Mouse (Mus musculus) midbrain, postnatal 0 days (tissue): ENCODE data around the gene Rnaseh1. TPM values are rescaled to one million over a fixed set of nuclear protein-coding genes. Genes with fewer than 3 reads are reported as not detected.
A peak's percentile ranks its signal among the peaks of the same experiment; 100 is the strongest.

Experiments used
- ATAC-seq: fragments of 200-750 bp; cut with Nextera tagmentation; 2 replicates; pipeline ENCODE4 v1.8.0; 2017; ENCODE audit warnings: moderate number of reproducible peaks, mild to moderate bottlenecking, moderate TSS enrichment, moderate library complexity; ENCODE audit not compliant: low FRiP score
- DNase-seq: peaks from one replicate; pipeline ENCODE4 v3.0.0-alpha.2; 2015; ENCODE audit warnings: low spot score
- H3K27ac ChIP-seq: fragments of 300-500 bp; sonication (generic); 2 replicates; pipeline ENCODE4 v1.5.1; 2014; ENCODE audit warnings: low read depth, mild to moderate bottlenecking, low read length, mixed read lengths
- H3K27me3 ChIP-seq: fragments of 300-500 bp; sonication (generic); 2 replicates; pipeline ENCODE4 v1.6.1; 2014; ENCODE audit warnings: low read length, control low read depth, mixed read lengths; ENCODE audit not compliant: insufficient read depth
- H3K36me3 ChIP-seq: fragments of 300-500 bp; sonication (generic); 2 replicates; pipeline ENCODE4 v1.6.1; 2014; ENCODE audit warnings: low read length, control low read depth, mixed read lengths; ENCODE audit not compliant: insufficient read depth
- H3K4me1 ChIP-seq: fragments of 300-500 bp; sonication (generic); 2 replicates; pipeline ENCODE4 v1.6.1; 2014; ENCODE audit warnings: mild to moderate bottlenecking, control low read depth, antibody characterized with exemption, low read length, mixed read lengths; ENCODE audit not compliant: insufficient read depth
- H3K4me2 ChIP-seq: fragments of 300-500 bp; sonication (generic); 2 replicates; pipeline ENCODE4 v1.6.1; 2014; ENCODE audit warnings: low read depth, mild to moderate bottlenecking, low read length, mixed read lengths; ENCODE audit not compliant: poor library complexity, severe bottlenecking
- H3K4me3 ChIP-seq: fragments of 300-500 bp; sonication (generic); 2 replicates; pipeline ENCODE4 v1.5.1; 2014; ENCODE audit warnings: low read depth, mild to moderate bottlenecking, low read length, moderate library complexity
- H3K9ac ChIP-seq: fragments of 300-500 bp; sonication (generic); replicated peaks from 2 replicates; pipeline ENCODE4 v1.6.1; 2014; ENCODE audit warnings: mild to moderate bottlenecking, low read length, moderate library complexity, mixed read lengths; ENCODE audit not compliant: poor library complexity, severe bottlenecking
- H3K9me3 ChIP-seq: fragments of 300-500 bp; sonication (generic); 2 replicates; pipeline ENCODE4 v1.6.1; 2016; ENCODE audit warnings: low read length, control low read depth
- CTCF ChIP-seq: IDR thresholded peaks from 2 replicates; pipeline ENCODE4 v1.5.1; 2016; ENCODE audit warnings: antibody characterized with exemption, mild to moderate bottlenecking
- WGBS: fragments of 180-500 bp; shearing (Covaris S2); extraction: QIAGEN DNeasy Blood & Tissue Kit; methylation state at CpG from one replicate; pipeline ENCODE4 v1.1.7; 2014; 5-methylcytosine and 5-hydroxymethylcytosine counted together
- polyA plus RNA-seq: library from polyadenylated mRNA; unstranded; fragments of >200 nt; fragmentation: Nextera tagmentation; extraction: Ambion mirVana; gene quantifications from 2 replicates; pipeline ENCODE4 v1.2.1, GENCODE M21; 2015
- total RNA-seq: library from RNA; depleted of rRNA; stranded (reverse); fragments of >200 nt; gene quantifications from 2 replicates; pipeline ENCODE4 v1.2.3, GENCODE M21; 2014

The Rnaseh1 gene
- total and polyA plus RNA-seq, 2 experiments from 2014 or later = 9.8 to 12.6 TPM

GRCm38 (mm10) chr12:28624251-28624650, 25.2 kb upstream of the Rnaseh1 start:
- no peak for ATAC-seq
- peaks cover 5% of the 10 kb centered on the region for H3K36me3 ChIP-seq
- DNase-seq = no peak
- H3K4me1 ChIP-seq = no peaks in the 10 kb centered on the region
- H3K9ac ChIP-seq = no peak overlapping the region
- no peak for TF ChIP-seq CTCF
- H3K27me3 ChIP-seq = no peaks in the 10 kb centered on the region
- H3K9me3 ChIP-seq = no peaks in the 10 kb centered on the region
- 94% methylated on average over 2 of the region's 2 CpGs for WGBS
- H3K4me2 ChIP-seq = no peak overlapping the region
- no peak overlapping the region for H3K27ac ChIP-seq
- H3K4me3 ChIP-seq = no peak overlapping the region

GRCm38 (mm10) chr12:28625407-28625806, 24.0 kb upstream of the Rnaseh1 start:
- Histone ChIP-seq H3K4me1 (no peaks in the 10 kb centered on the region), H3K27ac (no peak overlapping the region), H3K9ac (no peak overlapping the region), H3K4me3 (no peak overlapping the region), H3K27me3 (no peaks in the 10 kb centered on the region), H3K4me2 (no peak overlapping the region), H3K36me3 (peaks cover 17% of the 10 kb centered on the region), H3K9me3 (no peaks in the 10 kb centered on the region)
- DNase-seq (no peak), ATAC-seq (no peak)
- 86% methylated on average over 7 of the region's 7 CpGs for WGBS
- no peak for TF ChIP-seq CTCF

DNA sequence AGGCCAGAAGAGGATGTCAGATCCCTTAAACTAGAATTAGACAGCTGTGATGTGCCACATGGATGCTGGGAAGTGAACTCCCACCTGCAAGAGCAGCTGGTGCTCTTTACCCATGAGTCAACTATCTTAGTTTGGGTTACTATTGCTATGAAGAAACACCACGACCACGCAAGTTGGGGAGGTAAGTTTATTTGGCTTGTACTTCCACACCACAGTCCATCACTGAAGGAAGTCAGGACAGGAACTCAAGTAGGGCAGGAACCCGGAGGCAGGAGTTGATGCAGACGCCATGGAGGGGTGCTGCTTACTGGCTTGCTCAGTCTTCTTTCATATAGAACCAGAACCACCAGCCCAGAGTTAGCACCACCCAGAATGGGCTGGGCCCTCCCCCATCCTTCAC, 22.3 kb upstream of the Rnaseh1 start:
- Histone ChIP-seq H3K27ac (no peak overlapping the region), H3K27me3 (no peaks in the 10 kb centered on the region), H3K36me3 (peaks cover 33% of the 10 kb centered on the region), H3K4me2 (no peak overlapping the region), H3K9me3 (no peaks in the 10 kb centered on the region), H3K4me3 (no peak overlapping the region), H3K4me1 (no peaks in the 10 kb centered on the region), H3K9ac (no peak overlapping the region)
- WGBS = 77% methylated on average over 4 of the region's 4 CpGs
- TF ChIP-seq CTCF = no peak
- ATAC-seq (no peak), DNase-seq (no peak)

DNA sequence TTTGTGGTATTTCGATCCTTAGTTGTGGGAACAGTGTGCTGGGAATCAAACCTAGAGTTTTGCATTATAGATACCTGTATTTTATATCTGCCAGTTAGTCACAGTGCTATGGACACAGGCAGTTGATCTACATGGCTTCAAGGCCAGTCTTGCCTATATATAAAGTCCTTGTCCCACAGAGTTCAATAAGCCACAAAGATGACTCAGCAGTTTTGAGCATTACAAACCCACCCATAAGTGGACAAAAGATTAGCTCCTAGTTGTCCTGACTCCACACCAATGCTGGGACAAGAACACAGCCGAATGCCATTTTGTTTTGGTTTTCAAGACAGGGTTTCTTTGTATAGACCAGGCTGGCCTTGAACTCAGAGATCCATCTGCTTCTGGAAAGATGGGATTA, 21.0 kb upstream of the Rnaseh1 start:
- no peak for ATAC-seq

DNA sequence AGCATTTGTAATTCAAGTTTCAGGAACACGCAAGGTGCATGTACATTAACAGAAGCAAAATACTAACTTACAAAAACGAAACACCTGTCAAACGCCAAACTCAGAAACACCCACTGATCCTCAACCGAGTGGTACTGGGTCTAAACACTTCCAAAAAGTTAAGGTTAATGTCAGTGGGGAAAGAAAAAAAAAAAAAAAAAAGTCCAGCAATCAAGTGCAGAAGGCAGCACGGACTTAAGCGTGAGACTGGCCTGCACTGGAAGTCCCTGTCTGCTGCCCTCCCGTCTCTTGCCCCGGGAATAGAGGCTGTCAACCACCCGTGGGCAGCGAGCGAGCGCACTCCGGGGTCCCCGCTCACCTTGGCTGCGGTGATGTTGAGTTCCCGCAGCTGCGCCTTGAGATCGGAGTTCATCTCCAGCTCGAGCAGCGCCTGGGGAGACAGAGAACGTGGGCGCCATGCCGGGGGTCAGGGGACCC, 14.3 kb upstream of the Rnaseh1 start:
- no peak for TF ChIP-seq CTCF
- peaks cover 5% of the 10 kb centered on the region; the same call in 1 of the 2 replicates for H3K4me1 ChIP-seq
- 2% methylated on average over 23 of the region's 23 CpGs for WGBS
- peak overlapping the region; percentile 88 for H3K9ac ChIP-seq
- no peaks in the 10 kb centered on the region for H3K9me3 ChIP-seq
- peak overlapping the region; percentile 68 for H3K4me3 ChIP-seq
- no peaks in the 10 kb centered on the region for H3K27me3 ChIP-seq
- H3K27ac ChIP-seq = peak overlapping the region; percentile 83
- H3K4me2 ChIP-seq = peak overlapping the region; percentile 60
- ATAC-seq = peak; percentile 45
- peaks cover 38% of the 10 kb centered on the region for H3K36me3 ChIP-seq
- no peak for DNase-seq

More for the DNA sequence above, 21.0 kb upstream of the Rnaseh1 start:
- Histone ChIP-seq H3K36me3 (peaks cover 46% of the 10 kb centered on the region), H3K27me3 (no peaks in the 10 kb centered on the region), H3K27ac (no peak overlapping the region), H3K9ac (no peak overlapping the region), H3K9me3 (no peaks in the 10 kb centered on the region), H3K4me2 (no peak overlapping the region), H3K4me1 (no peaks in the 10 kb centered on the region), H3K4me3 (no peak overlapping the region)
- DNase-seq = no peak
- no peak for TF ChIP-seq CTCF
- WGBS = 94% methylated on average over 2 of the region's 2 CpGs

DNA sequence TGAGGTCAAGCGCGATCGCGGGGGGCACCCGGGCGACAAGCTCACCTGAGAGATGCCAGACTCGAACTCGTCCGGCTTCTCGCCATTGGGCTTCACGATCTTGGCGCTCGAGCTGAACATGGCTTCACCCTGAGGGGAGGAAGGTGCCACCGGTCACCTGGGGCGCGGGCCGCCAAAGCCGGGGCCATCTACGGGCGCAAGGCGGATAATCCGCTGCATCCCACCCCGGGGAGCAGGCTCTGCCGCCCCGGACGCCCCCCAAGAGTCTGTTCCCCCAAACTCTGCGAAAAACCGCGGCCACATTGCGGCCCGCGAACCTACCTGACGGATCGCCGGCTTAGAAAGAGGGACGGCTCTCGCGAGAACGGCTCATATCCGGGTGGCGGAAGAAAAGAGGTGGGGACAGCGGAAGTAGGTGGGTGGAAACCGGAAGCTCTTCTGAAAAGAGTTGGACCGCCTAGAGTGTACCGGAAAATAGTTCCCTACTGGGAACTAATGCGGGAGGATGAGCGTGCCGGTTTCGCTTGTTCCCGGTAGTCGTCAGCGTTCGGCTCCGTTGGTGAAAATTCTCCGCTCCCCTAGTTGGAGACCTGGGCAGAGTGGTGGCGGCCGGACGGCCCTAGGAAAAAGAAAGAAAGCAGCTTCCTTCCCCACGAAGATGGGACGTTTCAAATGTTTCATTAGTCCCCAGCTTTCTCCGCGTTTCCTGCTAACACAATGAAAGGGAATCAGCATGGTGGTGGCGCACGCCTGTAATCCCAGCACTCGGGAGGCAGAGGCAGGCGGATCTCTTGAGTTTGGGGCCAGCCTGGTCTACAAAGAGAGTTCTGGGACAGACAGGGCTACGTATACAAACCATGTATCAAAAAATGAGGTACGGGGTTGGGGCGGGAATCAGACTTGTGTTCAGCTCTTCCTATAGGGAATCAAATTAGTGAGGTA, 13.6 kb upstream of the Rnaseh1 start, which contains the start of gene Rps7:
Gene Rps7 (minus strand): TSS at position 419 of the 942 bp plus-strand sequence.
- peak; percentile 97 for DNase-seq
- peak within 1 kb of the TSS; percentile 88 for H3K9ac ChIP-seq
- peaks cover 5% of the 10 kb centered on the region; the same call in 1 of the 2 replicates for H3K4me1 ChIP-seq
- peaks cover 31% of the 10 kb centered on the region for H3K36me3 ChIP-seq
- H3K4me3 ChIP-seq = peak within 1 kb of the TSS; percentile 68
- peak within 1 kb of the TSS; percentile 60 for H3K4me2 ChIP-seq
- TF ChIP-seq CTCF = no peak
- peak; percentile 96 for ATAC-seq
- H3K9me3 ChIP-seq = no peaks in the 10 kb centered on the region
- H3K27me3 ChIP-seq = no peaks in the 10 kb centered on the region
- 6% methylated on average over 69 of the region's 69 CpGs for WGBS
- H3K27ac ChIP-seq = peak within 1 kb of the TSS; percentile 83
